Mouse (Mus musculus) CH12.LX (cell line): ENCODE results near the gene Sdccag8. TPM values are rescaled to one million over a fixed set of nuclear protein-coding genes. Genes with fewer than 3 reads are reported as not detected.

ENCODE experiments used
- DNase-seq: peaks from one replicate; pipeline ENCODE4 v3.0.0-alpha.2; 2013; ENCODE audit errors: extremely low read depth
- H3K27ac ChIP-seq: 2 replicates; pipeline ENCODE4 v1.5.1; 2012; ENCODE audit warnings: low read depth, mild to moderate bottlenecking, control low read depth, moderate library complexity; ENCODE audit not compliant: insufficient read depth
- H3K27me3 ChIP-seq: replicated peaks from 2 replicates; pipeline ENCODE3; 2012; ENCODE audit warnings: inconsistent platforms
- H3K36me3 ChIP-seq, 2 experiments: replicated peaks in 1 of 2; 2 replicates each; pipeline versions ENCODE3 to v1.6.1; 2012; ENCODE audit warnings: inconsistent platforms in 1 of 2, low read length in 1 of 2, mild to moderate bottlenecking in 1 of 2, mixed read lengths in 1 of 2, moderate library complexity in 1 of 2; ENCODE audit not compliant: control insufficient read depth in 1 of 2, insufficient read depth in 1 of 2
- H3K4me1 ChIP-seq, 2 experiments: 2 replicates each; pipeline ENCODE4 v1.6.1; 2012; ENCODE audit warnings: inconsistent platforms in 1 of 2, moderate library complexity in 1 of 2; ENCODE audit not compliant: insufficient read depth in 2 of 2, control insufficient read depth in 1 of 2
- H3K4me2 ChIP-seq: 2 replicates; pipeline ENCODE4 v1.6.1; 2012; ENCODE audit warnings: low read depth, mild to moderate bottlenecking, control low read depth; ENCODE audit not compliant: poor library complexity, insufficient read depth, severe bottlenecking
- H3K4me3 ChIP-seq, 3 experiments: fragments of 150-350 bp in 1 of 3; sonication (generic) in 1 of 3; replicated peaks in 1 of 3; 2 replicates each; pipeline versions ENCODE3 to v1.5.1; 2011 to 2012; ENCODE audit warnings: low read depth in 2 of 3, low read length in 2 of 3, mild to moderate bottlenecking in 2 of 3, moderate library complexity in 2 of 3, control low read depth in 1 of 3, improper control_type of control experiment in 1 of 3, inconsistent platforms in 1 of 3, mixed read lengths in 1 of 3; ENCODE audit not compliant: poor library complexity in 1 of 3
- H3K79me2 ChIP-seq: replicated peaks from 2 replicates; pipeline ENCODE4 v1.6.1; 2012; ENCODE audit warnings: mild to moderate bottlenecking, moderate library complexity; ENCODE audit not compliant: control insufficient read depth, poor library complexity, insufficient read depth, severe bottlenecking; ENCODE audit errors: extremely low read depth
- H3K9ac ChIP-seq: 2 replicates; pipeline ENCODE4 v1.6.1; 2012; ENCODE audit warnings: low read depth, mild to moderate bottlenecking, control low read depth, moderate library complexity; ENCODE audit not compliant: insufficient read depth
- H3K9me3 ChIP-seq: replicated peaks from 2 replicates; pipeline ENCODE3; 2012; ENCODE audit warnings: low read length, inconsistent platforms, mixed read lengths
- CHD1 ChIP-seq: IDR thresholded peaks from 2 replicates; pipeline ENCODE4 v1.6.1; 2012; ENCODE audit warnings: low read depth, low read length, improper control_type of control experiment, inconsistent platforms
- CHD2 ChIP-seq: IDR thresholded peaks from 2 replicates; pipeline ENCODE4 v1.6.1; 2011; ENCODE audit warnings: low read length, improper control_type of control experiment
- ETS1 ChIP-seq: conservative IDR thresholded peaks from 2 replicates; pipeline ENCODE4 v1.6.1; 2012; ENCODE audit warnings: low read depth, mild to moderate bottlenecking, inconsistent platforms, low read length, improper control_type of control experiment, moderate library complexity
- HCFC1 ChIP-seq: IDR thresholded peaks from 2 replicates; pipeline ENCODE4 v1.6.1; 2012; ENCODE audit warnings: low read depth, mild to moderate bottlenecking, inconsistent platforms, low read length, improper control_type of control experiment
- IRF4 ChIP-seq: IDR thresholded peaks from 2 replicates; pipeline ENCODE4 v1.6.1; 2014; ENCODE audit warnings: low read depth, mild to moderate bottlenecking, inconsistent platforms, low read length, improper control_type of control experiment
- JUN ChIP-seq: IDR thresholded peaks from 2 replicates; pipeline ENCODE4 v1.6.1; 2011; ENCODE audit warnings: low read depth, mild to moderate bottlenecking, low read length, improper control_type of control experiment, moderate library complexity; ENCODE audit not compliant: insufficient read depth
- JUND ChIP-seq: conservative IDR thresholded peaks from 2 replicates; pipeline ENCODE4 v1.6.1; 2011; ENCODE audit warnings: low read depth, low read length, improper control_type of control experiment
- KAT2A ChIP-seq: IDR thresholded peaks from 2 replicates; pipeline ENCODE4 v1.6.1; 2012; ENCODE audit warnings: low read length, improper control_type of control experiment, inconsistent platforms; ENCODE audit not compliant: insufficient replicate concordance
- MAFK ChIP-seq: IDR thresholded peaks from 2 replicates; pipeline ENCODE4 v1.6.1; 2011; ENCODE audit warnings: low read length, improper control_type of control experiment; ENCODE audit not compliant: insufficient replicate concordance
- MAX ChIP-seq: IDR thresholded peaks from 2 replicates; pipeline ENCODE4 v1.6.1; 2011; ENCODE audit warnings: low read length, improper control_type of control experiment
- MAZ ChIP-seq: IDR thresholded peaks from 2 replicates; pipeline ENCODE4 v1.6.1; 2012; ENCODE audit warnings: low read depth, mild to moderate bottlenecking, inconsistent platforms, low read length, improper control_type of control experiment, moderate library complexity
- MEF2A ChIP-seq: IDR thresholded peaks from 2 replicates; pipeline ENCODE4 v1.6.1; 2014; ENCODE audit warnings: low read depth, mild to moderate bottlenecking, inconsistent platforms, low read length, improper control_type of control experiment, borderline replicate concordance
- MYC ChIP-seq: IDR thresholded peaks from 2 replicates; pipeline ENCODE4 v1.6.1; 2011; ENCODE audit warnings: low read depth, mild to moderate bottlenecking, improper control_type of control experiment, low read length
- NELFE ChIP-seq: IDR thresholded peaks from 2 replicates; pipeline ENCODE4 v1.6.1; 2011; ENCODE audit warnings: low read depth, low read length, improper control_type of control experiment
- NRF1 ChIP-seq: IDR thresholded peaks from 2 replicates; pipeline ENCODE4 v1.6.1; 2014; ENCODE audit warnings: low read depth, mild to moderate bottlenecking, inconsistent platforms, low read length, improper control_type of control experiment, moderate library complexity
- PAX5 ChIP-seq: IDR thresholded peaks from 2 replicates; pipeline ENCODE4 v1.6.1; 2012; ENCODE audit warnings: low read length, inconsistent platforms, mixed read lengths
- POLR2AphosphoS2 ChIP-seq: IDR thresholded peaks from 2 replicates; pipeline ENCODE4 v1.6.1; 2011; ENCODE audit warnings: low read depth, low read length, improper control_type of control experiment
- RAD21 ChIP-seq: IDR thresholded peaks from 2 replicates; pipeline ENCODE4 v1.6.1; 2011; ENCODE audit warnings: low read depth, mild to moderate bottlenecking, low read length, improper control_type of control experiment, moderate library complexity
- SMC3 ChIP-seq: IDR thresholded peaks from 2 replicates; pipeline ENCODE4 v1.6.1; 2011; ENCODE audit warnings: low read depth, low read length, improper control_type of control experiment
- TCF12 ChIP-seq: IDR thresholded peaks from 2 replicates; pipeline ENCODE4 v1.6.1; 2014; ENCODE audit warnings: low read depth, mild to moderate bottlenecking, inconsistent platforms, low read length, improper control_type of control experiment
- UBTF ChIP-seq: IDR thresholded peaks from 2 replicates; pipeline ENCODE4 v1.6.1; 2012; ENCODE audit warnings: low read depth, mild to moderate bottlenecking, inconsistent platforms, low read length, improper control_type of control experiment, moderate library complexity
- USF2 ChIP-seq: conservative IDR thresholded peaks from 2 replicates; pipeline ENCODE4 v1.6.1; 2011; ENCODE audit warnings: low read depth, low read length, improper control_type of control experiment
- ZC3H11A ChIP-seq: IDR thresholded peaks from 2 replicates; pipeline ENCODE4 v1.6.1; 2012; ENCODE audit warnings: low read depth, mild to moderate bottlenecking, inconsistent platforms, low read length, improper control_type of control experiment
- ZKSCAN1 ChIP-seq: IDR thresholded peaks from 2 replicates; pipeline ENCODE4 v1.6.1; 2012; ENCODE audit warnings: low read depth, inconsistent platforms, low read length, improper control_type of control experiment, borderline replicate concordance
- dilution Hi-C: fragments of 300-500 bp; cut with MboI; formaldehyde crosslinking; loops from 2 replicates; pipeline ENCODE4 v1.14.3; 2020; ENCODE audit warnings: low sequenced_read_pairs; ENCODE audit not compliant: extremely low pct_unique_long_range_greater_than_20kb, extremely low pct_ligation_motif_present
- in situ Hi-C: fragments of 300-500 bp; cut with MboI; formaldehyde crosslinking; loops from 3 replicates; pipeline ENCODE4 v1.14.3; 2019; ENCODE audit warnings: low sequenced_read_pairs, low pct_ligation_motif_present, low pct_unique_long_range_greater_than_20kb, mixed read lengths
- polyA plus RNA-seq: library from polyadenylated mRNA; unstranded; fragments of >175 nt; gene quantifications from 2 replicates; pipeline ENCODE4 v1.2.1, GENCODE M21; 2012; ENCODE audit warnings: low read depth; ENCODE audit not compliant: insufficient read length
- total RNA-seq, 2 experiments: library from RNA; depleted of rRNA; stranded (reverse); fragments of 300-350 nt in 1 of 2; fragments of >200 nt in 1 of 2; gene quantifications; 2 replicates each; pipeline ENCODE4 v1.2.3; 2012 to 2014

Sdccag8 gene
- total and polyA plus RNA-seq, 3 experiments: 10.7 to 18.7 (median 10.9) TPM

DNA sequence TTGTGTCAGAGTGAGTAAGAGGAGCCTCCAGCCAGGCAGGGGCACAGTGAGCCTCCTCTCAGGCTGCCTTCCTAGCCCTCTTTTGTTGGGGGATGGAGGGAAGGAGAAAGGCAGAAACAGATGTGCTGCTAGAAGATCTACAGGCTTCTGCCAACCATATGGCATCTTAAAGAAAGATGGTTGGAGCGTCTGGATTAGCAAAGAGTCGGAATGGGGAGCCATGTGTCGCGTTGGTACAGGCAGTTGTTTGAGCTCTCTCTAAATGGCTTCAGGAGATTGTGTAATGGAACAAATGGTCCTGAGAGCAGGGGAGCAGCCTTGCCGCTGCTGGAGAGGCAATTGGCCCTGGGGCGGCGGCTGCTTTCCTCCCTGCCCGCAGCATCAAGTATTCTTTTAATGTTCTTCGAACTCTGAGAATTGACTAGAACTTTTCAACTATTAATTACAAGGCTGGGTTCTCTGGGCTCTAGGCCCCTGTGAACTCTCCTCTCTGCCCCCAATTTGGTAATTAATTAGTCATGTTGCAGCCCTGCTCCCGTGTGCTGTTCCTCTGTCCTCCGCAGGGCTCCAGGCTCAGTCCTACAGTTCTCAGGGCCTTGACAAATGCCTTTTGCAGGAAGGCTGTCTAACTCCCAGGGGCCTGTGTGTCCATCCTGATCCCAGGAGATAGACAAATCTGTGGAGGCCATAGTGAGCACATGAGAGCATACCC, 180.4 kb downstream of the Sdccag8 start (continued):
- peak; percentile 18; the same call in 1 of the 2 replicates for TF ChIP-seq TCF12
- no peak for TF ChIP-seq USF2
- TF ChIP-seq JUND: no peak
- TF ChIP-seq ZKSCAN1: no peak
- TF ChIP-seq PAX5: no peak
- TF ChIP-seq SMC3: no peak
- no peak for TF ChIP-seq MEF2A
- no peak for TF ChIP-seq UBTF
- TF ChIP-seq, all 38 proteins: peak for 3

DNA sequence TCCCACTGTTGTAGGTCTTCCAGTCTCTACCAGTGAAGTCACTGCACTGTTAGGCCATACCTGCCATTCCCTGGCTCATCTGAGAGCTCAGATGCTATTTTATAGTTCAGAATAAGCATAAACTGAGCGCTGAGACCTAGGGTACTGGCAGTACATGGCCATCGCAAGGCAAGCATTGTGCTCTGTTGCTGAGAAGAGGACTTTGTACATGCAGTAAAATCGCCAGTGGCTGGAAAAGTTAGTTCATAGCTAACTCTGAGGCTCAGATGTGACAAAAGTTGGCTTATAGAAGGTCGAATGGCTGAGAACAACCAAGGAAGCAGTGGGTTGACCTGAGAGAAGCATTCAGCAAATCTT, 180.9 kb downstream of the Sdccag8 start:
- Histone ChIP-seq H3K9ac (no peak overlapping the region), H3K36me3 (peaks cover 2 to 14% of the 10 kb centered on the region in 2 experiments), H3K9me3 (no peaks in the 10 kb centered on the region), H3K4me1 (peaks cover 20 to 66% of the 10 kb centered on the region in 2 experiments), H3K27me3 (no peaks in the 10 kb centered on the region), H3K79me2 (no peaks in the 10 kb centered on the region), H3K4me3 (no peak overlapping the region), H3K4me2 (no peak overlapping the region), H3K27ac (no peak overlapping the region)
- no peak for DNase-seq
- in situ Hi-C loops (no loop called here), dilution Hi-C loops (no loop called here)
- TF ChIP-seq ETS1 (no peak), PAX5 (no peak), JUND (no peak), MYC (no peak), MEF2A (no peak), CHD1 (no peak), NRF1 (no peak), TCF12 (no peak), MAX (no peak)

DNA sequence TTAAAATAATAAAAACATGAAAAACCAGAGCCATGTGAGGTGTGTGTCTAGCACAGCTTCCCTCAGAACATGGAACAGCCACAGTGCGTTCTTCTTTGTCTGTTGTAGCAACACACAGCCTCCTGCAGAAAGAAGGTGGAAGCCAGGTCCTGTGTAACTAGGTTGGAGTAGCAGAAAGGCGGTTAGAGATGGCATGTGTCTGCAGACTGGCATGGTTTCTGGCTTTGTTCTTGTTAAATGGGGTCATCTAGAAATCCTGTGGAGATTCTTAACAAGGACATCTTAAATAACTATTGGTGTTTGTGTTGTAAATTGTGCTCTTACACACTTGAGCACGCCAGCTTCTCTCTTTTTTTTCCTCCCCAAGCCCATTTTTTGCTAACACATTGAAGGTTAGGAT, 181.7 kb downstream of the Sdccag8 start:
- H3K9me3 ChIP-seq: no peaks in the 10 kb centered on the region
- H3K4me1 ChIP-seq: peaks cover 21 to 72% of the 10 kb centered on the region in 2 experiments
- no peak for DNase-seq
- dilution Hi-C loops: no loop called here
- H3K27me3 ChIP-seq: no peaks in the 10 kb centered on the region
- no peak overlapping the region for H3K27ac ChIP-seq
- no peak overlapping the region for H3K4me3 ChIP-seq
- H3K36me3 ChIP-seq: peaks cover 2 to 10% of the 10 kb centered on the region in 2 experiments
- H3K9ac ChIP-seq: no peak overlapping the region
- TF ChIP-seq MAX (no peak), ZC3H11A (no peak), IRF4 (no peak), JUN (no peak), CHD1 (no peak), MAZ (no peak), RAD21 (no peak), KAT2A (no peak), UBTF (no peak), MAFK (no peak), SMC3 (no peak), MYC (no peak), NELFE (no peak), PAX5 (no peak), HCFC1 (no peak), ETS1 (no peak), CHD2 (no peak), POLR2AphosphoS2 (no peak)
- TF ChIP-seq, all 38 proteins: peak for 0
- in situ Hi-C loops: no loop called here
- Histone ChIP-seq H3K79me2 (no peaks in the 10 kb centered on the region), H3K4me2 (0 out of 2 replicates have a peak overlapping the region, but pooled peaks have one; percentile 97)
